Mouse (Mus musculus) midbrain, embryonic 13.5 days (tissue): ENCODE data around the gene Upf2. TPM values are rescaled to one million over a fixed set of nuclear protein-coding genes. Genes with fewer than 3 reads are reported as not detected.
"Not testable (repeated sequence)": the region's sequence is repeated elsewhere in the genome, so short reads cannot be mapped to it uniquely, and the experiment has no call there.

Experiments
- ATAC-seq: fragments of 200-750 bp; cut with Nextera tagmentation; 2 replicates; pipeline ENCODE4 v1.8.0; 2017; ENCODE audit warnings: mild to moderate bottlenecking, moderate TSS enrichment, moderate library complexity
- H3K27ac ChIP-seq: fragments of 300-500 bp; sonication (generic); 2 replicates; pipeline ENCODE4 v1.5.1; 2015; ENCODE audit warnings: inconsistent platforms, mild to moderate bottlenecking, moderate library complexity
- H3K27me3 ChIP-seq: fragments of 300-500 bp; sonication (generic); 2 replicates; pipeline ENCODE4 v1.6.1; 2015; ENCODE audit warnings: mild to moderate bottlenecking, inconsistent platforms
- H3K36me3 ChIP-seq: fragments of 300-500 bp; sonication (generic); 2 replicates; pipeline ENCODE4 v1.6.1; 2015; ENCODE audit warnings: mild to moderate bottlenecking, inconsistent platforms
- H3K4me1 ChIP-seq: fragments of 300-500 bp; sonication (generic); replicated peaks from 2 replicates; pipeline ENCODE4 v1.6.1; 2015; ENCODE audit warnings: inconsistent platforms
- H3K4me2 ChIP-seq: fragments of 300-500 bp; sonication (generic); replicated peaks from 2 replicates; pipeline ENCODE4 v1.6.1; 2015; ENCODE audit warnings: moderate library complexity, mild to moderate bottlenecking, inconsistent platforms
- H3K4me3 ChIP-seq: fragments of 300-500 bp; sonication (generic); replicated peaks from 2 replicates; pipeline ENCODE4 v1.5.1; 2015; ENCODE audit warnings: mild to moderate bottlenecking, inconsistent platforms
- H3K9ac ChIP-seq: fragments of 300-500 bp; sonication (generic); replicated peaks from 2 replicates; pipeline ENCODE4 v1.6.1; 2015; ENCODE audit warnings: mild to moderate bottlenecking, inconsistent platforms
- H3K9me3 ChIP-seq: fragments of 300-500 bp; sonication (generic); 2 replicates; pipeline ENCODE4 v1.6.1; 2016; ENCODE audit warnings: mild to moderate bottlenecking, inconsistent platforms
- WGBS: fragments of 180-500 bp; shearing (Covaris S2); methylation state at CpG from one replicate; pipeline ENCODE4 v1.1.7; 2015; 5-methylcytosine and 5-hydroxymethylcytosine counted together
- polyA plus RNA-seq: library from polyadenylated mRNA; unstranded; fragments of >200 nt; fragmentation: Nextera tagmentation; extraction: Ambion mirVana; gene quantifications from 2 replicates; pipeline ENCODE4 v1.2.1, GENCODE M21; 2015

Gene Upf2
- polyA plus RNA-seq, 1 experiment from 2014 or later = 10.4 TPM

DNA sequence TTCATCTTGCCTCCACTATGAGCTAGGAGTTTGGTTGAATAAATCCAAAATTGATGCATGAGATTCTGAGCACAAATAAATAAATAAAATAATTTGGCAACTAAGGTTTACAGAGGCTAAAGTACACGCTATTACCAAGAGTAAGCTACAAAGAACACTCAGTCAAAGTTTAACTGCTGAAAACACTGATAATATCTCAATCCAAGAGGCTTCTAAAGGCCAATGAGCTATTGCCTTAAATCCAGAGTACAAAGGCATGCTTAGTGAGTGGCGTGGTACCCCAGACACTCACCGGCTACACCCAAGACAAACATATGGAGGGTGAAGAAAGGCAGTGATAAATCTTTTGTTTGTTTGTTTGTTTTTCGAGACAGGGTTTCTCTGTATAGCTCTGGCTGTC, 14.7 kb upstream of the Upf2 start:
- no peak overlapping the region for H3K9ac ChIP-seq
- ATAC-seq = no peak
- 86% methylated on average over 4 of the region's 4 CpGs for WGBS
- no peaks in the 10 kb centered on the region for H3K4me1 ChIP-seq
- H3K4me2 ChIP-seq = no peak overlapping the region
- H3K27ac ChIP-seq = no peak overlapping the region
- no peak overlapping the region for H3K4me3 ChIP-seq
- no peaks in the 10 kb centered on the region for H3K27me3 ChIP-seq
- no peaks in the 10 kb centered on the region for H3K9me3 ChIP-seq
- no peaks in the 10 kb centered on the region for H3K36me3 ChIP-seq

DNA sequence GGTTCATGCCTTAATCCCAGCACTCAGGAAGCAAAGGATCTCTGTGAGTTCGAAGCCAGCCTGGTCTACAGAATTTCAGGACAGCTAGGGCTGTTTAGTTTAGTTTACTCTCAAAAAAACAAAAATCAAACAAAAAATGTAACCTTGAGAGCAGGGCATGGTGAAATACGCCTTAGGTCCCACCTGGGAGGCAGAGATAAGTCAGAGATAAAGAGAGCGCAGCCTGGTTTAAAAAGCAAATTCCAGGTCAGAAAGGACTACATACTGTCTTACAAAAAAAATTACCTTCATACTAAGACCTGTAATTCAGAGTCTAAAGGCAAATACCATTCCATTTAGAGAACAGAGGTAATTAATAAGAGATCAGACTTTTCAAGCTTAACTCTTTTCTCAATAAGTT, 11.9 kb upstream of the Upf2 start:
- Histone ChIP-seq H3K9me3 (no peaks in the 10 kb centered on the region), H3K4me3 (no peak overlapping the region), H3K27ac (no peak overlapping the region), H3K4me1 (0 out of 2 replicates have a peak, but pooled peaks cover 7% of the 10 kb centered on the region), H3K36me3 (no peaks in the 10 kb centered on the region), H3K9ac (no peak overlapping the region), H3K4me2 (no peak overlapping the region), H3K27me3 (no peaks in the 10 kb centered on the region)
- no peak for ATAC-seq
- WGBS = 94% methylated on average over 3 of the region's 3 CpGs

DNA sequence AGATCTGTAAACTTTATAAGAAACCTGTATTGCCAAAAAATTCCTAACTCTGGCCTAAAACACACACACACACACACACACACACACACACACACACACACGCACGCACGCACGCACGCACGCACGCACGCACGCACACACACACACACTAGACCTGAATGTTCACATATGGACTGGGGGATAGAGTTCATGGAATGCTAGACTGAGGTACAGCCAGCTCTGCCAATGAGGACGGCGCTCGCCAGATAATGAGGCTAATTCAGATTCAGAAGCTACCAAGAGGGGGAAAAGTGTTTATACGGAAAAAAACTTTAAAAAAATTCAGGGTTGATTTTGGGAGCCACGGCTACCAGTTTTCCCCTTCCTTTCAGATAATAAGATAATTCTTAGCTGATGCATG, 11.4 kb upstream of the Upf2 start:
- Histone ChIP-seq H3K27me3 (no peaks in the 10 kb centered on the region), H3K4me2 (no peak overlapping the region), H3K4me3 (no peak overlapping the region), H3K9me3 (no peaks in the 10 kb centered on the region), H3K36me3 (no peaks in the 10 kb centered on the region), H3K4me1 (0 out of 2 replicates have a peak, but pooled peaks cover 7% of the 10 kb centered on the region), H3K27ac (no peak overlapping the region), H3K9ac (no peak overlapping the region)
- 93% methylated on average over 14 of the region's 14 CpGs for WGBS
- no peak for ATAC-seq

DNA sequence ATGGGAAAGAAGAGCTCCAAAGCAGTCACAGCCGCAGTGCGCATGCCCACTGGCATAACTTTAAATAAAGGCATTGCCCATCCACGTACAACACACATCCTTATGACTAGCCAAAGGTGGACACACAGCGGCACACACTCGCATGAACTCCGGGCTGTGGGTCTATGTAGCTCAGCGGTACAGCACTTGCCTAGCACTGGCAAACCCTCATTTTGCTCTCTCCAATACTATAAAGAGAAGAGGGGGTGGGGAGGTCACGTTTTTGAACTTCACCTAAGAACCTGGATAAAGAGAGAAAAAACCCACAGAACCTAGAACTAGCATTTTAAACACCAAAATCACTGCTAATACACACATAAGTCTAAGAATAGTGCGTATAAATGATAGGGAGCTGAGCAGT, 10.3 kb upstream of the Upf2 start:
- Histone ChIP-seq H3K9ac (no peak overlapping the region), H3K27ac (no peak overlapping the region), H3K4me1 (0 out of 2 replicates have a peak, but pooled peaks cover 7% of the 10 kb centered on the region), H3K9me3 (no peaks in the 10 kb centered on the region), H3K4me3 (no peak overlapping the region), H3K4me2 (no peak overlapping the region), H3K27me3 (no peaks in the 10 kb centered on the region), H3K36me3 (no peaks in the 10 kb centered on the region)
- 91% methylated on average over 9 of the region's 9 CpGs for WGBS
- ATAC-seq = no peak

DNA sequence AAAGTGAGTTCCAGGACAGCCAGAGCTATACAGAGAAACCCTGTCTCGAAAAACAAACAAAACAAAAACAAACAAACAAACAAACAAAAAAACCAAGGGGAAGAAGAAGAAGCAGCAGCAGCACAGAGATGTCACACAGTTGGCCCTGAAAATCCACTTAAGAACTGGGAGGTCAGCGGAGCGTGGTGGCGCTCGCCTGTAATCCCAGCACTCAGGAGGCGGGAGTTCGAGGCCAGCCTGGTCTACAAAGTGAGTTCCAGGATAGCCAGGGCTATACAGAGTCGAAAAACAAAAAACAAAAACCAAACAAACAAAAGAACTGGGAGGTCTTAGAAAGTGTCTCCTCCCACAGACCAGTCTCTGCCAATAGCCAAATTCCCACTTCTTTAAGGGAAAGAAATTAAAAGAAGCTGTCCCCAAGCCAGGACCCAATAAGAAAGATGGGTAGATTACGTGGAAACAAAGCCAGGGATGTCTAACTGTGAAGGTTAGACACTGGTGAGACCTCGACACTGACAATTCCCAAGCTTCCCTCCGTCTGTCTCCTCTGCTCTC, 9.3 kb upstream of the Upf2 start:
- ATAC-seq = peak; percentile 18; the same call in 1 of the 2 replicates
- Histone ChIP-seq H3K4me1 (0 out of 2 replicates have a peak, but pooled peaks cover 7% of the 10 kb centered on the region), H3K36me3 (no peaks in the 10 kb centered on the region), H3K27ac (0 out of 2 replicates have a peak overlapping the region, but pooled peaks have one; percentile 15), H3K27me3 (no peaks in the 10 kb centered on the region), H3K4me3 (peak overlapping the region; percentile 53), H3K4me2 (peak overlapping the region; percentile 65), H3K9ac (peak overlapping the region; percentile 77), H3K9me3 (no peaks in the 10 kb centered on the region)
- WGBS = 60% methylated on average over 11 of the region's 11 CpGs

DNA sequence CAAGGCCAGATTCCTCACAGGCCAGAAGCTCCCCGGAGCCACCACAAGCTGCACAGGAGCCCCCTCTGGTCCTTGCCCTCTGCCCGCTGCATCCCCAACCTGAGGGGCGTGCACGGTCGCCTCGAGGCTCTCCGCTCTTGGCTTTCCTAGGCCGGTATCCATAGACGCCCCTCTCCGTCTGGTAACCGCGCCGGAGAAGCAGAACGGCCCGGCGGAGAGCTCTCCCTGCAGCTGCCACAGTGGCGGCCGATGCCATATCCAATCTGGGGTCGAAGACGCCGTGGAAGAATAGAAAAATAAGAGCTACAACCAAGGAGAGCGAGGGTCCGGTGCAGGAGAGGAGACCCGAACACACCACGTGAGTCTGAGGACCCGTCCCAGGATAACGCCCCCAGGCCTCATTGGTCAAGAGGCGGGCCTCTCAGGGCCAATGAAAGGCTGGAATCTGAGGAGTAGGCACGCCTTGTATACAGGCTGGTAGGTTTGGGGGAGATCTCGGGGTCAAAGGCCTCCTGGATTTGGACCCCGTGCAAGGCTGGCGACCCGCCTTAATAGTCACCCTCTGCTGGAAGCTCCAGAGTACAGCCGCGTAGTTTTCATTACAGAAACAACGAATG, 8.7 kb upstream of the Upf2 start, which contains the start of gene Dhtkd1:
Gene Dhtkd1 (minus strand): TSS at position 377 of the 617 bp plus-strand sequence.
- H3K36me3 ChIP-seq = no peaks in the 10 kb centered on the region
- H3K9me3 ChIP-seq = no peaks in the 10 kb centered on the region
- no peaks in the 10 kb centered on the region for H3K27me3 ChIP-seq
- peak; percentile 96 for ATAC-seq
- H3K9ac ChIP-seq = peak within 1 kb of the TSS; percentile 77
- H3K27ac ChIP-seq = 0 out of 2 replicates have a peak within 1 kb of the TSS, but pooled peaks have one; percentile 15
- peak within 1 kb of the TSS; percentile 53 for H3K4me3 ChIP-seq
- H3K4me2 ChIP-seq = peak within 1 kb of the TSS; percentile 65
- 0 out of 2 replicates have a peak, but pooled peaks cover 7% of the 10 kb centered on the region for H3K4me1 ChIP-seq
- WGBS = 1% methylated on average over 36 of the region's 36 CpGs

DNA sequence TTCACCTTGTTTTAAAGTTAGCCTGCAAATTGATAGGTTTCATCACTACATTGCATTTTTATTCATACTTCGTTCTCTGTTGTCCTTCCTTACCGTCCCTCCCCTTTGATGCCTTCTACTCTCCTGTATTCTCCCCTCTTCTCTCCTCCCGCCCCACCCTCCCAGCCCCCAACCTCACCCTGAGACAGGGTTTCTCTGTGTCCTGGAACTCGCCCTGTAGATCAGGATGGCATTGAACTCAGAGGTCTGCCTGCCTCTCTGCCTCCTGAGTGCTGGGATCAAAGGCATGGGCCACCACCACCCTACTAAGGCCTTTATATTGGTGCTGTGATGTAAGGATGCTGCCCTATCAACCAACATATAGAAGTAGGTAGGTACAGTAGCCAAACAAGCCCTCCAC, 8.2 kb upstream of the Upf2 start:
- H3K9ac ChIP-seq = no peak overlapping the region
- H3K27me3 ChIP-seq = no peaks in the 10 kb centered on the region
- ATAC-seq = peak; percentile 24; the same call in 1 of the 2 replicates
- H3K36me3 ChIP-seq = no peaks in the 10 kb centered on the region
- peak overlapping the region; percentile 53 for H3K4me3 ChIP-seq
- WGBS = 34% methylated on average over 4 of the region's 4 CpGs
- no peaks in the 10 kb centered on the region for H3K9me3 ChIP-seq
- H3K4me1 ChIP-seq = 0 out of 2 replicates have a peak, but pooled peaks cover 7% of the 10 kb centered on the region
- H3K4me2 ChIP-seq = peak overlapping the region; percentile 65
- no peak overlapping the region for H3K27ac ChIP-seq

DNA sequence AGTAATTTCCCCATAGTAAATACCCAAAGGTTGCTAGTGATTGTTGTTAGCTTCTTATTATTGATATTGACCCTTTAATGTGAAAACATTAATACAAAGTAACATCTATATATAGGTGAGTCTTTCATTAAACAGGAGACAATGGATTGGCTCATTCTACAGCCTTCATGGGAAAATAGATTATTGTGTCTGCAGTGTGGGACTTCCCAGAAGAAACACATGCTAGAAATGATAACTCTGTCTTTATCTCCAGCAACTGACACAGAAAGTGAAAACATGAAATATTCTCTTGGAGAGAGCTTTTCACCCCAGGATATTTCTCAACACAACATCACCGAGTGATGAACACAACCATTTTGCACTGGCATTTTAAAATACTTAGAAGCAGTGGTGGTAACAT, 5.6 kb upstream of the Upf2 start:
- no peaks in the 10 kb centered on the region for H3K27me3 ChIP-seq
- H3K9ac ChIP-seq = no peak overlapping the region
- 92% methylated on average over 1 of the region's 1 CpGs for WGBS
- H3K4me2 ChIP-seq = no peak overlapping the region
- no peak overlapping the region for H3K27ac ChIP-seq
- no peak for ATAC-seq
- H3K36me3 ChIP-seq = no peaks in the 10 kb centered on the region
- no peaks in the 10 kb centered on the region for H3K9me3 ChIP-seq
- peaks cover 12% of the 10 kb centered on the region; the same call in 1 of the 2 replicates for H3K4me1 ChIP-seq
- no peak overlapping the region for H3K4me3 ChIP-seq

DNA sequence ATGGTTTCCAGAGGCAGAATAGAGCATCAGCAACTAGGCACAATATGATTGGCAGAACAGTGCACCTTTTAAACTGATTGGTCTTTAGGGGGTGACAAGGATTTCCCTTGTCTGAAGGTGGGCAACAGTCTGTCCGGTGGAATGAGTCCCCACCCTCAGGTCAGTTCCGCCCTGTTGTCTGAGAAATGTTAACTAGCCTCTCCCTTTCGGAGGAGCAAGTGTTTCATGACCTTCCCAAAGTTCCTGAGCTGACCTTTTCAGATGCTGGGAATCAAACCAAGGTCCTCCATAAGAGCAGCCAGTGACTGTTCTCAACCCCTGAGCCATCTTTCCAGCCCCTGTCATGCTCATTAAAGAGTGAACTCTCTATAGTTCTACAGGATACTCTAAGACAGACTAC, 4.4 kb upstream of the Upf2 start:
- 90% methylated on average over 3 of the region's 3 CpGs for WGBS
- no peak for ATAC-seq
- Histone ChIP-seq H3K27ac (no peak overlapping the region), H3K4me2 (no peak overlapping the region), H3K4me1 (peaks cover 10% of the 10 kb centered on the region), H3K4me3 (no peak overlapping the region), H3K36me3 (no peaks in the 10 kb centered on the region), H3K9me3 (no peaks in the 10 kb centered on the region), H3K27me3 (no peaks in the 10 kb centered on the region), H3K9ac (no peak overlapping the region)

DNA sequence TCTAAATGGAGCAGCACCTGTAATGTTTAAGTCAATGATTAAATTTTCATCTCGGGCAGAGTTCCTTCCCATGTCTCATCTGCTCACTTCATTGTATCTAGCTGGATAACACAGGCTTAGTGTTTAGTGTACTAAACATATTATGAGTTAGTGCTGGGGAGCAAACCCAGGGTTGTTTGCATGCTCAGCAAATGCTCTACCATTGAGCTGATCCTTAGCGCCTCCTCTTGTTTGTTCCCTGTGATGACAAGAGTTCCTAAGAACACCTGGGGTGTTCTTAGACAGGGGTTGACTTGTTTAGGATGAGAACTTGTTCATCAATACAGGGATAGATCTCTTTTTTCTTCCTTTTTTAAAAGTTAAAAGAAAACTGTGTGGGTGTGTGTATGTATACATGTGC, 2.3 kb upstream of the Upf2 start:
- Histone ChIP-seq H3K27me3 (no peaks in the 10 kb centered on the region), H3K4me1 (peaks cover 17% of the 10 kb centered on the region), H3K4me3 (no peak overlapping the region), H3K27ac (no peak overlapping the region), H3K9ac (no peak overlapping the region), H3K36me3 (no peaks in the 10 kb centered on the region), H3K9me3 (no peaks in the 10 kb centered on the region), H3K4me2 (no peak overlapping the region)
- no peak for ATAC-seq
- WGBS = 91% methylated on average over 2 of the region's 2 CpGs

DNA sequence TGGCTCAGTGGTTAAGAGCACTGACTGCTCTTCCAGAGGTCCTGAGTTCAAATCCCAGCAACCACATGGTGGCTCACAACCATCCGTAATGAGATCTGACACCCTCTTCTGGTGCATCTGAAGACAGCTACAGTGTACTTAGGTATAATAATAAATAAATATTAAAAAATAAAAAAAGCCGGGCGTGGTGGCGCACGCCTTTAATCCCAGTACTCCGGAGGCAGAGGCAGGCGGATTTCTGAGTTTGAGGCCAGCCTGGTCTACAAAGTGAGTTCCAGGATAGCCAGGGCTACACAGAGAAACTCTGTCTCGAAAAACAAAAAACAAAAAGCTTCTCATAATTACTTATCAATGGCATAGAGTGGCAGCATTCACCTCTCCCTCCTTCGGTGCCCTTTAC, 1.4 kb upstream of the Upf2 start:
- H3K27ac ChIP-seq, ATAC-seq, H3K9me3 ChIP-seq, H3K27me3 ChIP-seq, H3K36me3 ChIP-seq: not testable (repeated sequence)
- H3K4me1 ChIP-seq = peaks cover 17% of the 10 kb centered on the region
- WGBS = 97% methylated on average over 9 of the region's 9 CpGs
- H3K4me3 ChIP-seq = peak overlapping the region; percentile 76
- peak overlapping the region; percentile 93 for H3K4me2 ChIP-seq
- H3K9ac ChIP-seq = peak overlapping the region; percentile 68; the same call in 1 of the 2 replicates

DNA sequence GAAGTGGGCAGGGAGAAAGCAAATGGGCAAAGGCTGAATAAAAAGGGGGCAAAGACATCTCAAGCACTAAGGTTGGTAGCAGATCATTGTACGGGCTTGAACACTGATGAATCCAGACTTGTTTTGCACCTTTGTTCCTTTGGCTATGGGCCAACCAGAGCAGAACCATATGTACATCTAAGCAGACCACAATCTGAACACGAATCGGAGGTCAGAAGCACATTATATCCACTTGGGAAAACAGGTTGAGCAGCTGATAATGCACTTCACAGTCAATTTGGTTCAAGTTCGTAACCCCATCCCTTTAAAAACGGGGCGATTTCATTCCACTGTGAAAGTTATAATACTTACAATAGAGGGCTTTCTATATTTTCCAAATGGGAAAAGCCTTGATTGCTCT, 964 bp upstream of the Upf2 start:
- no peak for ATAC-seq
- H3K4me2 ChIP-seq = peak overlapping the region; percentile 93
- 14% methylated on average over 6 of the region's 6 CpGs for WGBS
- peak overlapping the region; percentile 59; the same call in 1 of the 2 replicates for H3K27ac ChIP-seq
- H3K27me3 ChIP-seq = no peaks in the 10 kb centered on the region
- peak overlapping the region; percentile 68 for H3K9ac ChIP-seq
- no peaks in the 10 kb centered on the region for H3K9me3 ChIP-seq
- peaks cover 17% of the 10 kb centered on the region for H3K4me1 ChIP-seq
- peak overlapping the region; percentile 76 for H3K4me3 ChIP-seq
- H3K36me3 ChIP-seq = no peaks in the 10 kb centered on the region
